Mouse (Mus musculus) forelimb bud, embryonic 11.5 days (tissue): ENCODE measurements around the gene Paxbp1.
"Not testable (repeated sequence)": the region's sequence is repeated elsewhere in the genome, so short reads cannot be mapped to it uniquely, and the experiment has no call there.

Experiments
- DNase-seq: peaks from one replicate; pipeline ENCODE4 v3.0.0-alpha.2; 2012; ENCODE audit warnings: low read depth, low spot score

Paxbp1 gene

DNA sequence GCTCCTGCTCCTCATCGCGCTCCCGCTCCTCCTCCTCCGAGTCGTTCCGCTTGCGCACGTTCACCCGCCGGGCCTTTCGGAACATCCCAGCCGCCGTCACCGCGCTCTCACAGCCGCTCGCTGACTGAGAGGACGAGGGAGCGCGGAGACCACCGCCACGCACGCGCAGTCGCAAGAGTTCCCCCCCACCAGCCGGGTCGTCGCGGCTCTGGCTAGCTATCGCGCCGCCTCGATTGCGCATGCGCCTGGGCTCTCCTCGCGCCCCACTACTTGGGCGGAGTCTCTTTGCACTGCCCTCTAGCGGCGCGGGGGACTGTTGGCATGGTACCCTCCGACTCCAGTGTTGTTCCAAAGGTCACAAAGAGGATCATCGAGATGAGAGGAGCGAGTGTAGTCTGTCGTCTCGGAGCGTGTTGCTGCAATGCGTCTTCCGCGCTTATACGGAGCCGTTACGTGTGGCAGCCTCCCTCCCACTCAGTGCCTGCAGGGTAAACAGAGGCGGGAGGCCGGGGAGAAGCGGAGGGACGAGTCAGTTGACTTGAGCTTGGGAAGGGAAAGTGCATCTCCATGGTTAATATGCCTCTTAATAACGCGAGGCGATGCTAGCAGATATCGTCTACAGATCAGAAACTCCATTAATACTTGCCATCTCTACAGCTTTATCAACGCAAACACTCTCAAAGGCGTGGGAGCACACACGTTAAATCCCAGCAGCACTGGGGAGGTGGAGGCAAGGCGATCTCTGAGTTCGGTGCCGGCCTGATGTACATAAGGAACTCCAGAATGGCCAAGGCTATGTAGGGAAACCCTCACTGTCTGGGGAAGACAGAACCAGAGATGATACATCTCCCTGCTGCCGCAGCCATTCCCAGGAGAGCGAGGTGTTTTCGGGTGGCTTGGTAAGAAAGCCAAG lies at the start of gene Paxbp1:
Gene Paxbp1 (minus strand): TSS at position 274 of the 913 bp plus-strand sequence.
- DNase-seq = peak; percentile 98

DNA sequence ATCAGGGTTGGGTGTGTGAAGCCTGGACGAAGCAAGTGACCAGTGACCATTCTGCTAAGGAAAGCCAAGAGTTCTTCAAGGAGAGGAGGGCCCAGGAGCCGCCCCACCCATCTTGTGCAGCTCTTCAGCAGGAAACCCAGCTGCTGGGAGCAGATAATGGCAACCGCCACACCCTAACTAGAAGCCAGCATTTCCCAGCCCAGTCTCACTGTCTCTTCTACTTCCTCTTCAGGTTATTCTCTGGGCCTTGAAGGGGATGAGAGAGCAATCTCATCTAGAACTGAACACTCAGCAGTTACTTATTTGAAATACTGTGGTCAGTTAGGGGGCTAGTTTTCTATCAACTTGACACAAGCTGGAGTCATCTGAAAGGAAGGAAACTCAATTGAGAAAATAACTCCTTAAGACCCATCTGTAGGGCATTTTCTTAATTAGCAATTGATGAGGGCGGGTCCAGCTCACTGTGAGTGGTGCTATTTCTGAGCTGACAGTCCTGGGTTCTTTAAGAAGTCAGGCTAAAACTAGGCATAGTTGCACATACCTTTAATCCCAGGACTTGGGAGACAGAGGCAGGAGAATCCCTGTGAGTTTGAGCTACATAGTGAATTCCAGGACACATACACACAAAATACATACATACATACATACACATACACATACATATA lies 42.4 kb upstream of the Paxbp1 start:
- DNase-seq = no peak

DNA sequence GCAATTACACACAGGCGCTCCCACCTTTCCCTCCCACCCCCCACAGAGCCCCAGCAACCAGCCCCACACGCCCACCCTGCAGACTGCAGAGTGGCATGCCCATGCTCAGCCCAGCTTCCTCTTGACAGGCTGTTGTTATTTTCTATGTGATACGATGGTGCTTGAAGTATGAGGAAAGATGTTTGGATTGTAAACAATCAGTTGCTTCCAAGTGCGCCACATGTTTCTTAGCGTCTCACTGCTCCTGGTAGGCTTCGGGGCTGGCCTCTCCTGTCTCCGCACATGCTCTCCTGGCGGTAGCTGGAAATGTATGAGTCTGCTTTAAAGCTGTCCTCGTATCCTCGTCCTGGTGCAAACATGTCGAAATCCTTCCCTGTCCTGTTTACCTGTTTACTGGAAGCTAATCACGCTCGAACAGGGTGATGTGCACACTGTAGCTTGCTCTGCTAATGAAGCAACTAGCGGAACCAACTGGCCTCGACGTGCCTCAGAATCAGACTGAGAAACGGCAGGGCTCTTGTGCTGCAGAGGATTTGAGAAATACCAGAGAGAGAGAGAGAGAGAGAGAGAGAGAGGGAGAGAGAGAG lies 41.0 kb upstream of the Paxbp1 start:
- no peak for DNase-seq

DNA sequence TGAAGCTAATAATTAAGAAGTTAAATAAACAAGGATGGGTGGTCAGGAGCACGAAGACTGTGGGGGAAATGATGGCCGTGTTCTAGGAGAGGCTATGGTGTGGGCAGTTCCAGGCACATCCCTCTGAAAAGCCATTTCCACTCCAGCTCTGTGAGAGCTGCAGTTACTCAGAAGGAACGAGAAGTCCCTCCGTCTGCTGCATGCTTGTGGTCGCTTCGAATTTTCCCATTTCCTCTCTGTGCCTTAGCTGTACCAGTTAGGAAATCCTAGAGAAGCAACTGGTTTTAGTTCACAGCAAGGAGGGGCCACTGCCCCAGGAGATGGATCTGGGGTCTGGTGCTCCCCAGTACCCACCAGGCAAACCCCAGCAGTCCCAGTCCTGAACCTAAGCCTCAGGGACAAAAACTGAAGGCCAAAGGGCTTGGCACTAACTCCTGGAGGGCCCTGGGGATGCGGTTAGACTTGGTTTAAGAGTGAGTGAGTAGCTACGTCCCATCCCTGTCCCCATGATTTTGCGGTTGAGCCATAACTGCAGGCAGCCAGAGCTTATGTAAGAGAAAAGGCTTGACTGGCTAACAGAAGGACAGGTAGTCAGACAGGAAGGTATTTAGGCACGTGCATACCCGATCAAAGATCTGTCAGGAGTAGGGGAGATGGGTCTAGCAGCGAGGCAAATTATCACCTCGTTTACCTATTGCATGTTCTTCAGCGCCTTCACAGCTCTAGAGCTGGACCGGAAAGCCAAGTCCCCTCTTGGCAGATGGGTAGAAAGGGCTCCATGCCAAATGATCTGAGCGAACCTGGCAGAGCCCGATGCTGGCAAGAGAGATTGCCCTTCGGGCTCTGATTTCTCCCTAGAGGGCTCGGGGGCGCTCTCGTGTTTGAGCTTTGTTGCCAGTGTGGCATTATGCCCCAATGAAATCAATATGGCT lies 40.2 kb upstream of the Paxbp1 start:
- no peak for DNase-seq

DNA sequence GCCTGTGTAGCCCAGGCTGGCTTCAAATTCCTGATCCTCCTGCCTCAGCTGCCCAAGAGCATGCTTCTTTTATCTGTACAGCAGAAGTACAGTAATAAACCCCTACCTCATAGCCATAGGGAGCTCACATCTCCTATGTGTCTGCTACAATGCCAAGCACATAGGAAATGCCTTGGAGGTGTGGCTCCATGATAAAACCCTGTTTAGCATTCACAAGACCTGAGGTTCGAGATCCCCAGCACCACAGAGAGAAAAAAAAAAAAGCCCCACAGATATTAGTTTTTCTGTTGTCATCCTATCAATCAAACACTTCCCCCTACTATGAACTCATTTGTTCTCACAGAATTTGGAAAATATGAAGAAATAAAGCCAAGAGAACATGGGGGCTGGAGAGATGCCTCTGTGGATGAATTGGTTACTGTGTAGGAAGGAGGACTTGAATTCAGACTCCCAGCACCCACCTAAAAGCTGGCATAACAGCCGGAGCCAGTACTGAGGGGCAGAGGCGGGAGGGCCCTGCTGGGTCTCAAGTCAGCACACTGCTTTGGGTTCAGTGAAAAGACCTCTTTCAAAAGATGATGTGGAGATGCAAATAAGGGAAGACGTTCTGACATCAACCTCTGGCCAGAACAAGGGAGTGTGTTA lies 38.8 kb upstream of the Paxbp1 start:
- no peak for DNase-seq

DNA sequence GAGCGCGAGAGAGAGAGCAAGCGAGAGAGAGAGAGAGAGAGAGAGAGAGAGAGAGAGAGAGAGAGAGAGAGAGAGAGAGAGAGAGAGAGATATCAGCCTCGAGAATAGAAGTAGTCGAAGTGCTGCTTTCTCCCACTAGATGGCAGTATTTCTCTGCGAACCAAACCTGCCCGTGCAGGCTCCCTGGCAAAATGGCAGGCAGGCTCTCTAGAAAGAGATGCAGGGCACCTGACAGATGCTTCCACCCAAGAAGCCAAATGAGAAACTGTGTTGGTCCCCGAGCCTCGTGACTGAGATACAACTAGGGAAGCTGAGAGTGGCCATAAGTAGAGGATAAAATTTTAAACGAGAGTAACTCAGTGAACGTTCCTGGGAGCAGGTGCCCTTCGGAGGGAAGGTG lies 37.2 kb upstream of the Paxbp1 start:
- peak; percentile 80 for DNase-seq

DNA sequence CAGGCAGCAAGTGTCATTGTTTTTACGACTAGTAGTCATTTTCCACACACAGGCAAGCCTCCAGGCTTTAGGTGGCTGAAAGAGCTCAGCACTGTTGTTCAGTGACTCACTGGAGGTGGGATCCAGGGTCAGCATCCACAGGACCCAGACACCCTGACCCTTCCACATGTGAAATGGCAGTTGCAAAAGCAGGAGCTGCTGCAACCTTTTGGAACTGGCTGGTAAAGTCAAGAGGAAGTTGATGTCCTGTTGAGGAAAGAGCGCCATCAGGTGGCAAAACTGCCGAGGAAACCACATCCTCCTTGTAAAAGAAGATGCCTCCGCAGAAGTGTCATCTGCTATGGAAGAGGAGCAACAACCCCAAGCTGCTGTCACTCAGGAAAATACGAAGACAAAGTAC lies 31.8 kb upstream of the Paxbp1 start:
- DNase-seq = no peak

DNA sequence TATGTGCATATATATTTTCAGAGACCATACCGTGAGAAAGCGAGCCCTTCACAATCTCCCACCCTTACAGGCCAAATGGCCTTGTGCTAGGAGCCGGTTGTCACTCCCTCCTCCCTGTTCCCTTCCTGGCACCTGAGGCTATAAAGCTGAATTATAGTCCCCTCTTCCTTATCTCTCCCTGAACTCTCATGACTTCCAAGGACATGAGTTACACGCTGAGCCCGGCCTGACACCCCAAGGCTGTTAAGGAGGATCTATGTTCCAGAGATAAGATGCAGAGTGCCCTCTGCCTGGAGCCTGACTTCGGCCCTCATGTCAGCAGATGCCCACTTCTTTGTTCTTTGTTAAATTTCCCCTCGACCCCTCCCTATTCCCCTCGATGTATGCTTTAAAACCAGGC lies 31.1 kb upstream of the Paxbp1 start:
- not testable (repeated sequence) for DNase-seq

DNA sequence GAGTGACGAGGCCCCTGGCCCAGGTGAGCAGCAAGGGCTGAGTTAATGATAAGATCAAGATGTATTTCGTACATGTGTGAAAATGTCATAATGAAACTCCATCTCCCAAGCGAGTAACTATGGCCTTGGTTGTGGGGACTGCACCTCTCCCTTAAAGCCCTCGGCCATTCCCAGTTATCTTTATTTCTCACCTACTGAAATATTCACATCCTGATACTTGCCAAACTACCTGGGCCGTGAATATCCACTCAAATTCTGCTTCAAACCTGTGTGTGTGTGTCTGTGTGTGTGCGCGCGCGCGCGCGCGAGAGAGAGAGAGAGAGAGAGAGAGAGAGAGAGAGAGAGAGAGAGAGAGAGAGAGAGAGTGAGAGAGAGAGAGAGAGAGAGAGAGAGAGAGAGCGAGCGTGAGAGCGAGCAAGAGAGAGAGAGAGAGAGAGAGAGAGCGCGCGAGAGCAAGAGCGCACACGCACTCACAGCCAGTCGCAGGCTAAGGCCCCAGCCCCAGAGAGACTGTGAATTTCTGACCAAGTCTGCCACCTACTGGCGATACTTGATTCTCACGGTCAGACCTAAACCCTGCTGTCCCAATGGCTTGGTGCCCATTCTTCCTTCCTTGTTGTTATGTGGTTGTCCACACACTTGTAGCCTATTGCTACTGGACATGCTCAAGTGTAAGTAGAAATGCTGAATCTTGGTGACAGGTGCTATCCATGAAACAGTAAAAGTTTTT lies 29.0 kb upstream of the Paxbp1 start:
- DNase-seq = peak; percentile 91

DNA sequence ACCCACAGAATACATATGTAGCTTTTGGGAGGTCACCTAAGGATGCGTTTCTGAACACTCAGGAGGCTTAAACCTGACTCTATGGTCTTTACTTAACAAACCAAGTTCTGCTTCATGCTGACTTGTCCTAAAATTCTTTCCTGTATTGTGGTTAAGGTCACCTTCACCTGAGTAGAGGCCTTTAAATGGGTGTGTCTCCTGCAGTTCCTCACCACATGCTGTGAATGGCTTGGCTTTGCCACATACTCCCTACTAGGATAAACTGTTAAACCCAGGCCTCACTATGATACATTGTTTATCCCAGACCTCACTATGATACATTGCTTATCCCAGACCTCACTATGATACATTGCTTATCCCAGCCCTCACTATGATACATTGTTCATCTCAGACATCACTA lies 27.9 kb upstream of the Paxbp1 start:
- DNase-seq = no peak

DNA sequence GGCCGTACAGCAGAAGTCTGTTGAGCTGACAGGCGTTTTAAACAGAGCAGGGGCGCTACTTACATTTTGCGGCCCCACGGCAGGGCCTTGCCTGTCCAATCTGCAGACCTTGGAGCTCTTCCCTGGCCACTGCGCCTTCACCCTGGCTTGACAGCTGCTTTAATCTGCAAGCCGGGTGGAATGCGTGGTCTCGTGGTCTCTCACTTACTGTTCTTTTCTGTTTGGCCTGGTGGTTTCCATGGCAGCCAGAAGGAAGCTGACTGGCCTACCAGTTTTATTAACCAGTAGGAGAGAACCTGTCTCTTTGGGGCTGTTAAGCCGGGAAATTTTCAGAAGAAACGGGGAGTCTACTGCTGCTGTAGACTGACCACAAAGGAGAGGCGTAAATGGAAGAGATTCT lies 24.6 kb upstream of the Paxbp1 start:
- peak; percentile 53 for DNase-seq

DNA sequence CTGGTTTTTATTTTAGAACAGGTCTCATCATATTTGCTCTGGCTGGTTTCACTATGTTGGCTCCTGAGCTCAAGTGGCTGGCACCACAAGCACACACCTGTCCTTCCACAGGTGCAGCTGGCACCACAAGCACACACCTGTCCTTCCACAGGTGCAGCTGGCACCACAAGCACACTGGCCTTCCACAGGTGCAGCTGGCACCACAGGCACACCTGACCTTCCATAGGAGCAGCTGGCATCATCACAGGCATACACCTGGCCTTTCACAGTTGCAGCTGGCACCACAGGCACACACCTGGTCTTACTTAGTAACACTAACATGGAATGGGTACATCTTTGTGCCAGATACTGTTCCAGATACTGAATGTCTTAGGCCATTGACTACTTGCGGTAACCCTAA lies 22.8 kb upstream of the Paxbp1 start:
- DNase-seq = no peak

DNA sequence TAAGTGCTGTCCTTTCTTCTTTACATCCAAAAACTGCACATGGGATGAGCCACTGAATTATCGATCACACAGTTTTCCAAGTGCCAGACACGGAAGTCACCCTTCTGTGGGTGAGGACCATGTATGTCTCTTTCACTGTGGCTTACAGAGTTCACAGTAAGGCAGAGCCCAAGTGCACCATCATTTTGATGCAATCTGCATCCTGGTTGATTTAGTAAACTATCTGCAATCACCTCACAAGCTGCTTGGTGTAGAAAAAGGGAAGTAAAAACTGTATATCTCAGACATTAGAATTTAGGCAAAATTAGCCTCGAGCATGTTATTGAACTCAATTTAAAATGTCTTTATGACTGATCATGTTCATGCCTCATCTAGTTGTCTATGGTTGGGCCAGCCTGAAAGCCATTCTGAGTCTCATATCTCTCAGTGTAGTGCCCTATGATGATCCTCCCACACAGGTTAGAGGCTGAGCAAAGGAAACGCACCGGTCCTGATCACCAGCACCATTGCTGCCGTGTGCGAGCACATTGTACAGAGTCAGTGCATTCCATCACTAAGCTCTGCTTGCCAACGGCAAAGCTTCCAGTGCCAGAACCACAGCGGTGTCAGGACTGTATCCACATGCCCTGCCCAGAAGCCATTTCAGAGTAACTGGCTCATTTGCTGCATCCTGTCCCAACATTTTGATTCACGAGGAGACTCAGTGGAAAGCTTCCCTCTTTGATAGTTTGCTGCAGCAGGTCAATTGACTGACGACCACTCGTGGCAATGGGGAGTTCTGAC lies 20.4 kb upstream of the Paxbp1 start:
- DNase-seq = no peak

DNA sequence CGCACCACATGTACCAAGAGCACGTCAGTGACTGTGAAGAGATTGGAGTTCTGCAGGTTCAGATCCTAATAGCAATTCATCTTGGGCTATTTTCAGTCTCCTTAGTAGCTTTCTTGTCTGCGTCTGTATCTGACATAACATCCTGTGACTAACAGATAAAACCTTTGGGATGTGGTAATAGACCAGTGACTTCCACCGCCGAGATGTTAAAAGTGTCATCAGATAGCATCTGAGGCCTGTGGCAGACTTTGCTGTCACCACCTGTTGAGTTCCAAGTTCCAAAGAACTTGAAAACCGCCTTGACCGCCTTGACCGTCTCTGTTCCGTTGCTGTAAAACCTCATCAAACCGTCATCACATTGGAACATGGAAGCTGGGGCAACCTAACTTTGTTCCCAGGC lies 19.4 kb upstream of the Paxbp1 start:
- no peak for DNase-seq

DNA sequence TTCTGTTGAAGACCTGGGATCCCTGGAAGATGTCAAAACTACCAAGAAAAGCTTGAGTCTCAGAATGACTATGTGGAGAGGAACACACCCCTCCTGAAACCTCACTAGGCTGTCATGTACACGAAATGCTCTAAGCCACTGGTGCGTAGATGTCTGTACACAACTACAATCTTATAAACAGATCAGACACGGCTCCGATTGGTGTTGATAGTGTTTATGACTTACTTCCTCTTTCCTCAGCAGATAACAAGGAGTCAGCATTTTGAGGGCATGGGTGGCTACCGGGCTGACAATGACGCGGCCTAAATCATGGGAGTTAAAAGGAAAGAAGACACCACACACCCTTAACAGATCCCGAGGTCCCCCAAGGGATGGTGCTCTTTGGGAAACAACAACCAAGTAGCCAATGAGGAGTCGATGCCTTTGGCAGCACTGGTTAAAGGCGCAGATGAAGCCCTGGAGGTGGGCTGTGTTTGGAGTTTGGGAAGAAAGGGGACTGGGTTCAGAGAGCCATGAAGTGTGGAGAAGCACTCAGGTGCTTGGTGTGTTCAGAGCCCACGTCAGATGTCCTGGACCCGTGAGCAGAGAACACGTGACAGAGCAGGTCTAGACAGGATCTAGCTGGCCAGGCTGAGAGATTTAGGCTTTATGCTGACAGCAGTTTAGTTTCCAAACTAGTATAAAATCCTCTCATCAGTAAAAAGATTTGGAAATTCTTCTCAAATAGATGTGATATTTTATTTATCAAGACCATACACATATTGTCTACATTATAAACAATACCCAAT lies 17.4 kb upstream of the Paxbp1 start:
- DNase-seq = no peak

DNA sequence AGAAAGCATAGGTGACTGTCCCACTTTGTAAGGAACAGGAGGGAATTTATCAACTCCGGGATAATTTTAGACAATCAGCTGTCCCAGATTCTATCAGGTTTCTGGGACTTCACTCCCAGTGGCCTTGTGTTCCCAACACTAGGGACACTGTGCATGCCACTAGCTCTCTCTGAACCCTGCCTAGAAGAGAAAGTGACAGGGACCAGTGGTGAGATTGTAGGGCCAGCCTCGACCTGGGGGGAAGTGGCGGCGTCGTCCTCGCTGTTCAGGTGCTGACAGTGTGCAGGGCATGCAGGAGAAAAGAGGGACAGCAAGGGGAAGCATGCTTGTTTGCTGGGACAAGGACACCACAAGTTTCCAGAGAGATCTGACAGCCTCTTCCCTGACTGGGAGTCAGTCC lies 13.4 kb upstream of the Paxbp1 start:
- DNase-seq = no peak

DNA sequence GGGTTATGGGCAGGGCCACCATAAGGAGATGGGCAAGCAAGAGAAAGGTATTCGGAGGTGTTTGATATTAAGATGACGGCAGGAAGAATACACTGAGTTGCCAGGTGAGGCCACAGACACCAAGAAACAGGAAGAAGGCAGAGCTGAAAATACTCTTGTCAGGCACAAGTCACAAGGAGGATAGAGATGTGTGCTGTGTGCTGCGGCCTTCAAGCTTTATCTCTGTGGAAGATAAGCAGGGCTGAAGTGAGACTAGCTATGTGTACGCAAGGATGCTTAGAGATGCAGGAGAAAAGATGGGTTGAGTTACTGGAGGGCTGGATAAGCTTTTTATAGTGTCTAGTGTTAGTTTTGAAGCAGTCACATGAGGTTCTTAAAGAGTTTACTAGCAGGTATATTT lies 12.9 kb upstream of the Paxbp1 start:
- DNase-seq = no peak

DNA sequence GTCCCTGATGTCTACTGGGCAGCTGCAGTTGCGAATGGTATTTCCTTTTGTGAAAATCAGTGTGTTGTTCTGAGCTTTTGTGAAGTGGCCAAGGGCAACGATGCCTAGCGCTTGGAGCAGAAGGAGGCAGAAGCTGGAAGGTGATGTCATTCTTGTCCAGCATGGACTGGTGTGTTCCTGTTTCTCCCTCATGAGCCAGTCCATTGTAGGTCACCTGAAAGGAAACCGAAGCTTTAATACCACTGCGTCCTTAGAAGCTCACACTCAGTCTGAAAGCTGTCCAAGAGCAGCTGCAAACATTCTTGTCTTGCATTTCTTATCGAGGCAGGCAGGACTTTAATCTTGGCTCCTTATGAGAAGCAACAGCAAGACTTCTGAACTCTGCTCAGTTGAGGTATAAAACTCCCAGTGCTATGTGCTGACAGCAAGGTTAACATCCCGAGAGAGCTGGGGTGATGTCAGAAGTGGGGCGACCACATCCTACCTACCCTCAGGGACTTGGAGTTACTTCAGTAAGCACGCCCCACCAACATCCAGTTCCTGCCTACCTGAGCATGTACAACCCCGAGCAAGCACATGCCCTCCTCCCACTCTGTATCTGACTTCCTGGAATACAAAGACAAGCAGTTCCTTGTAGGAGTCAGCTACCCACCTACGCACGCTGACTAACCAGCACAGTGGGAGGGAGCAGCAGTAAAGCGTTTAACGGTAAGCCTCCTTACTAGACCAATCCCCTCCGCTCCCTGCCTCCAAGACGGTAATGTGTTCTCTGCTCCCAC lies 11.9 kb upstream of the Paxbp1 start:
- no peak for DNase-seq
